Mouse (Mus musculus): ENCODE data around the gene Syngap1.

DNA sequence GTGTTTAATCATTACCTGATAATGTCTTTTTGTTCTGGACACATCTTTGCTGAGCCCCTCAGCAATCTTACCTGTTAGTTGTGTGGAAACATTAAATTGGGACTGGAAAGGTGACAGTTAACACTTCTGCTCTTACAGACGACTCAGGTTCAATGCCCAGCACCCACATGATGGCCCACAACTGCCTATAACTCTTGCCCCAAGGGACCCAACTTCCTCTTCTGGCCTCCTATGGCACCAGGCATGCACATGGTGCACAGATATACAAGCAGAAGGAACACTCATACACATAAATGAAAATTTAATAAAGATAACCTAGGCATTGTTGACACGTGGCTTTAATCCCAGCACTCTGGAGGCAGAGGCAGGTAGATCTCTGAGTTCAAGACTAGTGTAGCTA lies 38.4 kb downstream of the Syngap1 start:
- no peak for TF ChIP-seq GATA1 (IDR thresholded peaks at IDR 0.05; ENCODE audit: low read length)
- no peak for TF ChIP-seq TAL1 (IDR thresholded peaks at IDR 0.05; ENCODE audit: low read length)

Measured in erythroblast, embryonic 14.5 days (primary cell).